Mouse (Mus musculus) c-Kit-positive CD71-positive TER-119-negative erythroid progenitor cells, embryonic 14.5 days (primary cell): Measurements from ENCODE around the gene Gnl3l.
A peak's percentile ranks its signal among the peaks of the same experiment; 100 is the strongest.

Experiments
- DNase-seq: peaks from one replicate; pipeline ENCODE4 v3.0.0-alpha.2; 2013; ENCODE audit warnings: low read depth

Gene Gnl3l

GRCm38 (mm10) chrX:151016938-151017877 lies at the start of gene Gnl3l:
TSS of gene Gnl3l (minus strand) at chrX:151017322.
- peak; percentile 75 for DNase-seq

- no peak for DNase-seq
These were observed 49.0 kb upstream of the Gnl3l start for GRCm38 (mm10) chrX:151066071-151066666.

GRCm38 (mm10) chrX:151061615-151062299 lies 44.6 kb upstream of the Gnl3l start:
- no peak for DNase-seq

- DNase-seq, result no peak
These were observed 42.2 kb upstream of the Gnl3l start for GRCm38 (mm10) chrX:151059346-151059745.

- DNase-seq, result no peak
These were observed 38.4 kb upstream of the Gnl3l start for GRCm38 (mm10) chrX:151055559-151055958.

GRCm38 (mm10) chrX:151054489-151054888 lies 37.4 kb upstream of the Gnl3l start:
- no peak for DNase-seq

- DNase-seq, result no peak
These were observed 33.2 kb upstream of the Gnl3l start for GRCm38 (mm10) chrX:151050337-151050736.

- DNase-seq, result no peak
These were observed 32.6 kb upstream of the Gnl3l start for GRCm38 (mm10) chrX:151049661-151050215.

- DNase-seq, result no peak
These were observed 30.4 kb upstream of the Gnl3l start for GRCm38 (mm10) chrX:151047431-151048058.

GRCm38 (mm10) chrX:151046777-151047430 lies 29.8 kb upstream of the Gnl3l start:
- DNase-seq, result peak; percentile 3

GRCm38 (mm10) chrX:151046321-151046720 lies 29.2 kb upstream of the Gnl3l start:
- no peak for DNase-seq

GRCm38 (mm10) chrX:151045850-151046249 lies 28.7 kb upstream of the Gnl3l start, which contains the start of gene Fgd1:
TSS of gene Fgd1 (plus strand) at chrX:151046150.
- DNase-seq, result no peak

GRCm38 (mm10) chrX:151041223-151041622 lies 24.1 kb upstream of the Gnl3l start:
- DNase-seq, result no peak

- no peak for DNase-seq
These were observed 14.3 kb upstream of the Gnl3l start for GRCm38 (mm10) chrX:151031400-151031799.

GRCm38 (mm10) chrX:151018798-151019197 lies 1.7 kb upstream of the Gnl3l start:
- DNase-seq, result no peak

- no peak for DNase-seq
These were observed 775 bp upstream of the Gnl3l start for GRCm38 (mm10) chrX:151017897-151018296.

- DNase-seq, result no peak
These were observed 20.3 kb downstream of the Gnl3l start for GRCm38 (mm10) chrX:150996775-150997174.

GRCm38 (mm10) chrX:150981621-150982020 lies 35.5 kb downstream of the Gnl3l start:
- no peak for DNase-seq

GRCm38 (mm10) chrX:150975424-150975823 lies 41.7 kb downstream of the Gnl3l start:
- no peak for DNase-seq

- DNase-seq, result no peak
These were observed 54.1 kb downstream of the Gnl3l start for GRCm38 (mm10) chrX:150963027-150963426.

GRCm38 (mm10) chrX:150960702-150961101 lies 56.4 kb downstream of the Gnl3l start:
- DNase-seq, result no peak
